Comparison of ENCODE assay signal across 11 mouse cellular contexts in the genomic region with DNA sequence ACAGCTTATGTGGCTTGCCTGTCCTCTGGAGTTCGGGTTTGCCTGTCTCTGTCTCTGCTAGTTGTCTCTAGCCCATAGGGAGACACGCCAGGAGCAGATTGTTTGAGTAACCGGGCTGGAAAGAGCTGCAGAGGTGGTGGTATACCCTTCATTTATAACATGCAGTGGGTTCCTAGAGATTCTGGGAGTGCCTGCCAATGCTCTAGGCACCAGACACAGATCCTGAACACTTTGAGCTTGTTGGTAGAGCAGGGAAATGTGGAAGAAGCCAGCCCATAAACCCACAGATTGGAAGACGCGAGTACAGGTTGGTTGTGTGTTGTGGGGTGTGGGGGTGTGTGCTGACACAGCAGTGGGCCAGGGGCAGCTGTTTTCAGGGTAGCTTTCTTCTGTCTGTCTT.
DNase-seq lines count a peak whose midpoint lies in the region; ATAC-seq and TF ChIP-seq lines count a peak whose summit lies in the region.
"Had no signal": no experiment of that assay in that cellular context is flagged by ENCODE, and none has a peak within 500 bp of the region (broad histone marks: within the 10 kb centered on the region; RNA-seq: fewer than 3 reads in every experiment).

No protein-coding gene starts in this region.

- peak; percentile 41 for DNase-seq in forebrain, embryonic 11.5 days (ENCODE audit: low spot score)
- DNase-seq in forebrain, postnatal 0 days: no peak
- DNase-seq in hindbrain, postnatal 0 days (ENCODE audit: low spot score): no peak
- no peak for DNase-seq in hindbrain, embryonic 10.5 days (ENCODE audit: low spot score)
- DNase-seq in right cerebral cortex, postnatal 36 days (ENCODE audit: low spot score in 2 of 2): peak; percentile 10 to 23
- DNase-seq in right cerebral cortex, postnatal 25 days: no peak
- DNase-seq in thymus, postnatal 25 days: no peak
- DNase-seq: gastrocnemius, postnatal 36 days had no signal

- H3K4me3 ChIP-seq in forebrain, embryonic 11.5 days (ENCODE audit: low read depth, low read length): no peak overlapping the region
- no peak overlapping the region for H3K4me3 ChIP-seq in forebrain, postnatal 0 days (ENCODE audit: low read depth, low read length)
- H3K4me3 ChIP-seq in hindbrain, postnatal 0 days (ENCODE audit: low read length): no peak overlapping the region
- H3K4me3 ChIP-seq in hindbrain, embryonic 10.5 days: no peak overlapping the region
- H3K4me3 ChIP-seq: embryonic facial prominence, embryonic 12.5 days; hindbrain, embryonic 12.5 days had no signal

- no peaks in the 10 kb centered on the region for H3K4me1 ChIP-seq in forebrain, embryonic 11.5 days (replicated peaks; ENCODE audit: control insufficient read depth, insufficient read depth, low read length)
- no peaks in the 10 kb centered on the region for H3K4me1 ChIP-seq in forebrain, postnatal 0 days (ENCODE audit: insufficient read depth)
- no peaks in the 10 kb centered on the region for H3K4me1 ChIP-seq in hindbrain, postnatal 0 days (ENCODE audit: insufficient read depth, low read length)
- peaks cover 4% of the 10 kb centered on the region for H3K4me1 ChIP-seq in hindbrain, embryonic 10.5 days (replicated peaks)

- no peak for ATAC-seq in forebrain, embryonic 11.5 days (replicated peaks; ENCODE audit: low FRiP score)
- no peak for ATAC-seq in forebrain, postnatal 0 days
- 0 out of 2 replicates have a peak, but pooled peaks have one; percentile 35 for ATAC-seq in hindbrain, postnatal 0 days

- no peaks in the 10 kb centered on the region for H3K36me3 ChIP-seq in forebrain, embryonic 11.5 days (ENCODE audit: control insufficient read depth, insufficient read depth, low read length)
- H3K36me3 ChIP-seq in forebrain, postnatal 0 days (ENCODE audit: insufficient read depth): no peaks in the 10 kb centered on the region
- no peaks in the 10 kb centered on the region for H3K36me3 ChIP-seq in hindbrain, postnatal 0 days (ENCODE audit: insufficient read depth, low read length)
- H3K36me3 ChIP-seq in hindbrain, embryonic 10.5 days: no peaks in the 10 kb centered on the region
- H3K36me3 ChIP-seq: embryonic facial prominence, embryonic 12.5 days; heart, embryonic 13.5 days; hindbrain, embryonic 12.5 days had no signal

- no peak overlapping the region for H3K27ac ChIP-seq in forebrain, embryonic 11.5 days (ENCODE audit: low read depth, low read length)
- no peak overlapping the region for H3K27ac ChIP-seq in forebrain, postnatal 0 days (ENCODE audit: low read depth, low read length)
- no peak overlapping the region for H3K27ac ChIP-seq in hindbrain, postnatal 0 days
- H3K27ac ChIP-seq in hindbrain, embryonic 10.5 days: no peak overlapping the region
- H3K27ac ChIP-seq: embryonic facial prominence, embryonic 12.5 days; heart, embryonic 13.5 days; hindbrain, embryonic 12.5 days had no signal

- 77% methylated on average over 5 of the region's 5 CpGs for WGBS in forebrain, embryonic 11.5 days
- 78% methylated on average over 5 of the region's 5 CpGs for whole genome bisulfite sequencing in forebrain, postnatal 0 days
- 68% methylated on average over 5 of the region's 5 CpGs for WGBS in hindbrain, postnatal 0 days
- WGBS in hindbrain, embryonic 10.5 days: 75% methylated on average over 5 of the region's 5 CpGs

- H3K4me2 ChIP-seq in forebrain, embryonic 11.5 days (ENCODE audit: low read depth, low read length, severe bottlenecking): no peak overlapping the region
- H3K4me2 ChIP-seq in forebrain, postnatal 0 days (ENCODE audit: low read depth): no peak overlapping the region
- no peak overlapping the region for H3K4me2 ChIP-seq in hindbrain, postnatal 0 days (ENCODE audit: low read depth, low read length)
- H3K4me2 ChIP-seq: embryonic facial prominence, embryonic 12.5 days had no signal

- H3K9ac ChIP-seq in forebrain, embryonic 11.5 days (ENCODE audit: low read length): no peak overlapping the region
- H3K9ac ChIP-seq in forebrain, postnatal 0 days: no peak overlapping the region
- H3K9ac ChIP-seq in hindbrain, postnatal 0 days (replicated peaks; ENCODE audit: low read length): no peak overlapping the region
- H3K9ac ChIP-seq: embryonic facial prominence, embryonic 12.5 days; hindbrain, embryonic 12.5 days had no signal

- no peaks in the 10 kb centered on the region for H3K9me3 ChIP-seq in forebrain, embryonic 11.5 days (ENCODE audit: control insufficient read depth, low read length)
- no peaks in the 10 kb centered on the region for H3K9me3 ChIP-seq in forebrain, postnatal 0 days (ENCODE audit: low read length)
- no peaks in the 10 kb centered on the region for H3K9me3 ChIP-seq in hindbrain, postnatal 0 days (ENCODE audit: low read length)
- H3K9me3 ChIP-seq in hindbrain, embryonic 10.5 days: no peaks in the 10 kb centered on the region
- H3K9me3 ChIP-seq: hindbrain, embryonic 12.5 days had no signal

- no peaks in the 10 kb centered on the region; the same call in 1 of the 2 replicates for H3K27me3 ChIP-seq in forebrain, embryonic 11.5 days (ENCODE audit: control insufficient read depth, insufficient read depth, low read length)
- no peaks in the 10 kb centered on the region for H3K27me3 ChIP-seq in forebrain, postnatal 0 days (ENCODE audit: insufficient read depth, low read length)
- H3K27me3 ChIP-seq in hindbrain, postnatal 0 days (ENCODE audit: insufficient read depth, low read length): no peaks in the 10 kb centered on the region
- peaks cover 7% of the 10 kb centered on the region; the same call in 1 of the 2 replicates for H3K27me3 ChIP-seq in hindbrain, embryonic 10.5 days (ENCODE audit: insufficient read depth, poor library complexity, severe bottlenecking)
- H3K27me3 ChIP-seq: embryonic facial prominence, embryonic 12.5 days had no signal

- TF ChIP-seq CTCF in forebrain, postnatal 0 days (IDR thresholded peaks at IDR 0.05; ENCODE audit: low read depth): no peak
- no peak for TF ChIP-seq CTCF in hindbrain, postnatal 0 days (IDR thresholded peaks at IDR 0.05; ENCODE audit: low read depth)

Comparison
In these comparisons a context has a peak if more than half of its experiments do, and no peak if none do; other contexts are left out.
1. DNase-seq: peak in forebrain, embryonic 11.5 days (single experiment) and right cerebral cortex, postnatal 36 days (2 of 2); none in forebrain, postnatal 0 days (single experiment), hindbrain, postnatal 0 days (single experiment), hindbrain, embryonic 10.5 days (single experiment), right cerebral cortex, postnatal 25 days (single experiment) and thymus, postnatal 25 days (single experiment).